Mouse (Mus musculus) thymus, adult 2 months (tissue): Measurements from ENCODE around the gene Agmat. TPM values are rescaled to one million over a fixed set of nuclear protein-coding genes. Genes with fewer than 3 reads are reported as not detected.

Experiments
- DNase-seq: peaks from one replicate; pipeline ENCODE4 v3.0.0; 2021
- H3K27ac ChIP-seq: fragments of 200-500 bp; 2 replicates; pipeline ENCODE4 v1.5.1; 2012; ENCODE audit warnings: low read length, control low read depth; ENCODE audit not compliant: control insufficient read depth, insufficient read depth
- H3K27me3 ChIP-seq: fragments of 200-500 bp; 2 replicates; pipeline ENCODE4 v1.6.1; 2012; ENCODE audit warnings: mild to moderate bottlenecking, low read length, moderate library complexity, mixed read lengths; ENCODE audit not compliant: control insufficient read depth, insufficient read depth
- H3K36me3 ChIP-seq: fragments of 200-500 bp; 2 replicates; pipeline ENCODE4 v1.6.1; 2012; ENCODE audit warnings: mild to moderate bottlenecking, low read length, moderate library complexity; ENCODE audit not compliant: control insufficient read depth, insufficient read depth
- H3K4me1 ChIP-seq: fragments of 200-500 bp; replicated peaks from 2 replicates; pipeline ENCODE4 v1.6.1; 2012; ENCODE audit warnings: low read length; ENCODE audit not compliant: control insufficient read depth, insufficient read depth
- H3K4me3 ChIP-seq: fragments of 200-500 bp; 2 replicates; pipeline ENCODE4 v1.5.1; 2012; ENCODE audit warnings: mild to moderate bottlenecking, low read length, control low read depth, moderate library complexity; ENCODE audit not compliant: control insufficient read depth, insufficient read depth
- CTCF ChIP-seq: fragments of 200-500 bp; IDR thresholded peaks from 2 replicates; pipeline ENCODE4 v1.5.1; 2012; ENCODE audit warnings: mild to moderate bottlenecking, control low read depth, low read length, moderate library complexity, borderline replicate concordance; ENCODE audit not compliant: control insufficient read depth, poor library complexity, insufficient read depth; ENCODE audit errors: extremely low read depth
- POLR2A ChIP-seq: fragments of 200-500 bp; IDR thresholded peaks from 2 replicates; pipeline ENCODE4 v1.6.1; 2012; ENCODE audit warnings: mild to moderate bottlenecking, low read length, control low read depth, moderate library complexity; ENCODE audit not compliant: control insufficient read depth, poor library complexity, insufficient read depth; ENCODE audit errors: extremely low read depth
- WGBS: fragments of 180-500 bp; shearing (Covaris S2); methylation state at CpG from one replicate; pipeline ENCODE4 v1.1.7; 2018; 5-methylcytosine and 5-hydroxymethylcytosine counted together
- polyA plus RNA-seq: library from polyadenylated mRNA; depleted of rRNA; stranded (reverse); fragments of >200 nt; gene quantifications from 2 replicates; pipeline ENCODE4 v1.2.3, GENCODE M21; 2012

The Agmat gene
- polyA plus RNA-seq, 1 experiment: 0.18 TPM

GRCm38 (mm10) chr4:141787462-141787861 lies 41.0 kb downstream of the Agmat start:
- 95% methylated on average over 7 of the region's 7 CpGs for WGBS
- Histone ChIP-seq H3K36me3 (peaks cover 16% of the 10 kb centered on the region), H3K4me1 (peaks cover 7% of the 10 kb centered on the region), H3K27ac (no peak overlapping the region), H3K4me3 (no peak overlapping the region), H3K27me3 (no peaks in the 10 kb centered on the region)
- DNase-seq: no peak
- TF ChIP-seq POLR2A (no peak), CTCF (no peak)

GRCm38 (mm10) chr4:141789564-141790218 lies 43.2 kb downstream of the Agmat start:
- no peak for DNase-seq
- H3K27me3 ChIP-seq: no peaks in the 10 kb centered on the region
- H3K27ac ChIP-seq: 0 out of 2 replicates have a peak overlapping the region, but pooled peaks have one; percentile 6
- H3K4me3 ChIP-seq: peak overlapping the region; percentile 71
- TF ChIP-seq CTCF (no peak), POLR2A (no peak)
- H3K36me3 ChIP-seq: no peaks in the 10 kb centered on the region
- WGBS: 35% methylated on average over 3 of the region's 3 CpGs
- peaks cover 11% of the 10 kb centered on the region for H3K4me1 ChIP-seq

- Histone ChIP-seq H3K27ac (0 out of 2 replicates have a peak within 1 kb of the TSS, but pooled peaks have one; percentile 6), H3K27me3 (no peaks in the 10 kb centered on the region), H3K4me3 (peak within 1 kb of the TSS; percentile 71), H3K4me1 (peaks cover 11% of the 10 kb centered on the region), H3K36me3 (no peaks in the 10 kb centered on the region)
- DNase-seq: peak; percentile 94
- under 1% methylated on average over 42 of the region's 42 CpGs for WGBS
- TF ChIP-seq CTCF: no peak
- peak; percentile 70; the same call in 1 of the 2 replicates for TF ChIP-seq POLR2A
Measured at GRCm38 (mm10) chr4:141790524-141790990, 44.1 kb downstream of the Agmat start, which contains the start of gene Dnajc16. Gene Dnajc16, minus strand, starts transcription at chr4:141790931.

- H3K27me3 ChIP-seq: no peaks in the 10 kb centered on the region
- no peak for TF ChIP-seq CTCF
- no peak for TF ChIP-seq POLR2A
- no peak overlapping the region for H3K4me3 ChIP-seq
- no peak for DNase-seq
- WGBS: 92% methylated on average over 7 of the region's 7 CpGs
- no peaks in the 10 kb centered on the region for H3K36me3 ChIP-seq
- peaks cover 11% of the 10 kb centered on the region for H3K4me1 ChIP-seq
- no peak overlapping the region for H3K27ac ChIP-seq
Measured at GRCm38 (mm10) chr4:141791486-141791885, 45.0 kb downstream of the Agmat start.

- WGBS: 79% methylated on average over 8 of the region's 8 CpGs
Measured at GRCm38 (mm10) chr4:141791951-141792350, 45.5 kb downstream of the Agmat start.

GRCm38 (mm10) chr4:141792554-141793281 lies 46.2 kb downstream of the Agmat start:
- Histone ChIP-seq H3K36me3 (no peaks in the 10 kb centered on the region), H3K27me3 (no peaks in the 10 kb centered on the region), H3K4me3 (peak overlapping the region; percentile 86), H3K4me1 (peaks cover 11% of the 10 kb centered on the region), H3K27ac (peak overlapping the region; percentile 66)
- DNase-seq: no peak
- 6% methylated on average over 10 of the region's 10 CpGs for WGBS
- no peak for TF ChIP-seq POLR2A
- no peak for TF ChIP-seq CTCF

More at GRCm38 (mm10) chr4:141791951-141792350, 45.5 kb downstream of the Agmat start:
- H3K4me3 ChIP-seq: no peak overlapping the region
- no peaks in the 10 kb centered on the region for H3K27me3 ChIP-seq
- TF ChIP-seq POLR2A (no peak), CTCF (no peak)
- no peak overlapping the region for H3K27ac ChIP-seq
- H3K4me1 ChIP-seq: peaks cover 11% of the 10 kb centered on the region
- H3K36me3 ChIP-seq: no peaks in the 10 kb centered on the region
- no peak for DNase-seq
